Mouse (Mus musculus) monocyte, adult 5-6 weeks (primary cell): ENCODE measurements around the gene Fam192a. TPM values are rescaled to one million over a fixed set of nuclear protein-coding genes. Genes with fewer than 3 reads are reported as not detected.
A peak's percentile ranks its signal among the peaks of the same experiment; 100 is the strongest.

Experiments
- ATAC-seq: fragments of 153-309, 156-312 bp; replicated peaks from 2 replicates; pipeline ENCODE4 v1.8.0; 2017; ENCODE audit warnings: mild to moderate bottlenecking; ENCODE audit not compliant: low TSS enrichment, insufficient number of reproducible peaks, severe bottlenecking, poor library complexity, low FRiP score
- total RNA-seq: library from RNA; stranded (forward); fragments of 200-1000, 200-491, 200-594 nt; gene quantifications from 3 replicates; pipeline ENCODE4 v1.2.3, GENCODE M21; 2017

Gene Fam192a
- 77.7 to 137 TPM (median 127 TPM) in 3 replicates for total RNA-seq

DNA sequence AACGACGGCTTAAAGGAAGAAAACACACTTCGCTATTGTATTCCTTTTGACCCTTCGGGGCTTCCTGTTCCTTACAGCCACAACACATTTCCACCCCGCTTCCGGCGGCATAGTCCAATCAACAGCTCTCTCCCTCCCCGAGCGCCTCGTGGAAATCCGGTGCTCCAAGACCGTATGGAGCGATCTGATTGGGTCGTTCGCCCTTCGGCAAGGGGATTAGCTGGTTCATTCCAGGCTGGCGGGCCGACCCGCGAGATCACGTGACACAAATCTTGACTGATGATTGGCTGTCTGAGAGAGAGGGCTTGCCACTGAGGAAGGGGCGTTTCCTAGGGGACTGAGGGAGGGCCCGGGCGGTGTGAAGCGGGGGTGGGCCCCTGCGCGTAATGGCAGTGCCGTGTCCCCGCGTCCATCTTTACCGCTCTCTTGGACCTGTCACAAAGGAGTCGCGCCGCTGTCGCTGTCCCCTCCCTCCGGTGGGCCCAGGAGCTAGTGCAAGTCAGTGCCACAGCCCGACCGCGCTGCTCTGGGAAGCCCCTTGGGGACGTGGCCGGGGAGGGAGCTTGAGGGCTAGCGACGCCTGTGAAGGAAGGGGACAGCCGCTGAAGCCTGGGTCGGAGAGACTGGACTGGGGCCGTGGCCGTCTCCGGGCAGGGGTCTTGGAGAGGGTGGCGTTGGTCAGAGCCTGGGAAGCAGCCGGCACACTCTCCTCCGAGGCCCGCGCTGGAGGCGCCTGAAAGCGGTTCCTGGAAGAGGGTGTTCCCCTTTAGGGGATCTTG, at the start of gene Fam192a, which contains the start of gene Rspry1:
Gene Fam192a, minus strand, starts transcription at position 391 of the 779 bp plus-strand sequence.
Gene Rspry1, plus strand, starts transcription at position 331 of the 779 bp plus-strand sequence.
- ATAC-seq: peak; percentile 99

DNA sequence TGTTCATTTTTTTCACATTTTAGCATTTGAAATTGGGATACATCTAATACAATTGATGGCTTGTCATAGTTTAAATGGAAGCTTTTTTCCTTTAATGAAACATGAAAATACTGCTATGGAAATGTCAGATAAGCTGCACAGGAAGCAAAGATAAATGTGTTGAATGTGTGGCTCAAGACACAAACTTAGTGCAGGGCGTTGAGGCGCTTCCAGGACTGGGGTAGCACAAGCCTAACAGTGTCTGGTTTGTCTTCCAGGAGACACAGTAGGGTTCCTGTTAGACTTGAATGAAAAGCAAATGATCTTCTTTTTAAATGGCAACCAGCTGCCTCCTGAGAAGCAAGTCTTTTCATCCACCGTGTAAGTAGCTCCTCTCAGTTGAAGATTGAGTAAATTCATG, 47.7 kb upstream of the Fam192a start:
- ATAC-seq: no peak

DNA sequence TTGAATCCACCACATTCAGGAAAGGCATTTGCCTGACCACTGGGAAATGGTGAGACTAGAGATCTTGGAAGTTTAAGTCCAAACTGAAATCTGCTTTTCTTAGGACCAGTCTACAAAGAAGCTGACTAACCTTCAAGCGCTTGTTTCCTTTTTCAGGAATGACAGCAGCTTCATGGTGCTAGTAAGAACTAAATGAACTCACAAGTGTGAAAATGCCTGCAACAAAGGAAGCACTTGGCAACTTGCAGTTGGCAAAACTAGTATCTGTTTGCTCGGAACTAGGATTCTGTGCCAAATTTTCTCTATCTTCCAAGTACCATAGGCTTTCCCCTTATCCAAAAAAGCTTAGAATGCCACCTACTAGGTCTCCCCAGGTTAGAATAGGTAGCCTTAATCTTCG, 44.4 kb upstream of the Fam192a start:
- no peak for ATAC-seq

DNA sequence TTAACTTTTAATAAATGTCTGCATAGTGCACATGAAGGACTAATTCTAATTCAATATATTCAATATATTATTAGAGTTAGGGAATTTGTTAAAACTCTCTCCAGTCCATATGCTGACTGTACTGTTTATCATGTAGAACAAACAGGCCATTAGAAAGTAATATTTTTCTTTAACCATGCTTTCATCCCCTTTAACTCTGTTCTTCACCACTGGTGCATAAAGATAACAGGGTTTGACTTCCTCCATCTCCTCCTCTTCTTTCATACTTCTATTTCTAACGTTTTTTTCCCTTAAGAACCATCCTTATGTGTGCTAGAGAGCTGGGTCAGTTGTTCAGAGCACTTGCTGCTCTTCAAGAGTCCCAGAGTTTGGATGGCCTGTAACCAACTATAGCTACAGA, 43.4 kb upstream of the Fam192a start:
- no peak for ATAC-seq

DNA sequence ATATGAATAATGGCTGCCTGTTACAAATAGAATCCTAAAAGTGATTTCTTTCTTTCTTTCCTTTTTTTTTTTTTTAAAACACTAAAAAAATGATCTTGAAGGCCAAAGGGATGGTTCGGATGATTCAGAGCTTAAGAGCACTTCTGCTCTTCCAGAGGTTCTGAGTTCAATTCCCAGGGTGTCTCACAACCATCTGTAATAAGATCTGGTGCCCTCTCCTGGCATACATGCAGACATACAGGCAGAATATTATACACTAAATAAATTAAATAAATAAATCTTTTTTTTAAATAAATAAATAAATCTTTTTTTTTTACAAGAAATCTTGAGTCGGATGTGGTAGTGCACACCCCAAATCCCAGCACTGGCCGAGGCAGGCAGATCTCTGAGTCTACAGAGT, 40.1 kb upstream of the Fam192a start:
- ATAC-seq: no peak

DNA sequence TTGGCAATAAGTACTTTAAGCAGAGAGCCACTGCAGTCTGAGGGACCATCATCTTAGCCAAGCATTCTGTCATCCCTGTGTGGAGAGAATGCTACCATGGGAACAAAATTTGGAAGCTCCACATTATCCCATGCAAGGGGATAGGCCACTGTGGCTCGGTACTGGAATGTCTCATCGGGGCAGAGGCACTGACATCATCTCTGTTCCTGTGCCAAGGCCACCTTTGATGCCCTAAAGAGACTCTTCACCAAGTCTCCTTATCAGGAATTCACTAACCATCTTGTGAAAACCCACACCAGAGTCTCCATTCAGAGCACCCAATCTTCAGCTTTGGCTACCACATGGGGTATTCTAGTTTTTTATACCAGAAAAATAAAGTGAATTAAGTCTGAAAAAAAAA, 39.4 kb upstream of the Fam192a start:
- ATAC-seq: no peak

DNA sequence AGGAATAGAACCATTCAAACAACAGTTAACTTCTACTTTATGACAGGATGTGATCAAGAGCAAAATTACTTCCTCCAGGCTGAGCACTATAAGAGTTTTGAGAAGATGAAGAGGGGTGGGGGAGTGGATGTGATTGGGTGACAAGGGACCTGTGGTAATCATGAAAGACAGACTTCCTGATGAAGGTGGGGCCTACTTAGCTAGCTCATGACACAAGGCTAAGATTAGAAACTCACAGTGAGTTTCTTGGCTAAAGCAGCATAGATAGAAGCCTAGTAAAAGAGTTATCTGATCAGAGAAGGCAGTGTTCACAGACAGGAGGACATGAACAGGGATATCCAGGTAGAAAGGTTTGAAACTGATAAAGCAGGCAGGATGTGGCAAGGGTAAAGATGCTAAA, 32.4 kb upstream of the Fam192a start:
- peak; percentile 47 for ATAC-seq

DNA sequence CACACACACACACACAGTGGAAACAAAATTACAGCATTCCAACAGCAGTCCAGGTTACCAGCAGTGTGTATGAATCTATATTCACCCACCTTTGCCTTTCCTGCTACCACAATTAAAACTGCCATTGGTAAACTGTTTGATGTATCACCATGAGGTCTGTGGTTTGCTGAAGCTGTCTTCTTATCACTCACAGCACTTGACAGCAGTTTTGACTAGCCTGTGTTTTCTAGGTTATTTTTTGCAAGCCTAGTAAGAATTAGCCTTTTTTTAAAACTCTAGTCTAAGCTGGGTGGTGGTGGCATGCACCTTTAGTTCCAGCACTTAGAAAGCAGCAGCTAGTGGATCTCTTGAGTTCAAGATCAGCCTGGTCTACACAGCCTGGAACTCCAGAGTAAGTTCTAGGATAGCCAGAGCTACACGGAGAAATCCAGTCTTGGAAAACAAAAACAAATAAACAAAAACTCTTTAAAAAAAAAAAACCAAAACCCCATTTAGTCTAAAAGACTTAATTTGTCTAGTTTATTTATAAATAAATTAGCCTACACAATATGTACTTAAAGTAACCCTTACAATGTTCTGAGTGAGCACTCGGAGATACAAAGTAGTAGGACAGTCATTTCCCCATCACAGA, 31.9 kb upstream of the Fam192a start:
- no peak for ATAC-seq

DNA sequence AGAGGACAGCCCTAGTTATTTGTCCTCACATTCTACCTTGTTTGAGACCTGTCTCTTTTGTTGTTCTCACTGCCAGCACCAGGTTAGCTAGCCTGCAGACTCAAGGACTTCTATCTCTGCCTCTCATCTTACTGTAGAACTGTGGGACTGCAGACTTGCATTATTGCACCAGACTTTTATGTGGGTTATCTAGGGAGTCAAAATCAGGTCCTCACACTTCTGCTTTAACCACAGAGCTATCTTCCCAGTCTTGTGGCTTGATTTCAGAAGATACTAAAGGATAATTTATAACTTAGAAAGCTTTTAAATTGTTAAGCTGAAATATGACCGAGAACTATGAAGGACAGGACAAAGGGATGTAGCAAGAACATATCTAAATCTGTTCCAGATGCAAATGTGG, 23.1 kb upstream of the Fam192a start:
- no peak for ATAC-seq

DNA sequence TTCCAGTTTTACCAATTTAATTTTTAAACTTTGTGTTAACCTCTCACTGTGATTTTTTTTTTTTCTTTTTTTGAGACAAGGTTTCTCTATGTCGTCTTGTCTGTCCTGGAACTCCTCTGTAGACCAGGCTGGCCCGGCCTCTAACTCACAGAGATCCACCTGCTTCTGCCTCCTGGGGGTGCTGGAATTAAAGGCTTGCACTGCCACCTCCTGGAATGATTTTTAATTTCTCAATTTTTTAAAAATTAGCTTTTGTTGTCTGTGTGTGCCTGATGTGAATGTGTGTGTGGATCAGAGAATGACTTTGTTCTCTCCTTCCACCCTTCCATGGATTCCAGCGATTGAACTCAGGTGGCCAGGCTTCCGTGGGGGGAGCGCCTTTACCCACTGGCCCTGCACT, 5.3 kb upstream of the Fam192a start:
- ATAC-seq: no peak

DNA sequence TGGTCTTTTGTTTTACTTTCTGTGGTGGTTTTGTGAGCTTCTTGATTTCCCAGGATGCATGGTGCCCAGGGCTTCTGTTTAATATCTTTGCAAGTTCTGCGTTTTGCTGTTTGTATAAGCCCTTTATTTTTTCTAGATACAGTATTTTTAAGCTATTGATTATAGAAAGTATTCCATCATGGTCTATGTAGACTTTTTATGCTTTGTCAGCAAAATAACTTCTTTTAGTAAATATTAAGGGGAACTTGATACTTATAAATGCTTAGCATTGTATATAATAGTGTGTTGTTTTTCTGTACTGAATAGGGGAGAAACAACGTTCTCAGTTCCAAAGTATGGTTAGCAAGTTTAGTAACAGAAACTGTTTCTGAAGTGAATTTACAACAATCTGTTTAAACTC, 2.2 kb upstream of the Fam192a start:
- no peak for ATAC-seq

DNA sequence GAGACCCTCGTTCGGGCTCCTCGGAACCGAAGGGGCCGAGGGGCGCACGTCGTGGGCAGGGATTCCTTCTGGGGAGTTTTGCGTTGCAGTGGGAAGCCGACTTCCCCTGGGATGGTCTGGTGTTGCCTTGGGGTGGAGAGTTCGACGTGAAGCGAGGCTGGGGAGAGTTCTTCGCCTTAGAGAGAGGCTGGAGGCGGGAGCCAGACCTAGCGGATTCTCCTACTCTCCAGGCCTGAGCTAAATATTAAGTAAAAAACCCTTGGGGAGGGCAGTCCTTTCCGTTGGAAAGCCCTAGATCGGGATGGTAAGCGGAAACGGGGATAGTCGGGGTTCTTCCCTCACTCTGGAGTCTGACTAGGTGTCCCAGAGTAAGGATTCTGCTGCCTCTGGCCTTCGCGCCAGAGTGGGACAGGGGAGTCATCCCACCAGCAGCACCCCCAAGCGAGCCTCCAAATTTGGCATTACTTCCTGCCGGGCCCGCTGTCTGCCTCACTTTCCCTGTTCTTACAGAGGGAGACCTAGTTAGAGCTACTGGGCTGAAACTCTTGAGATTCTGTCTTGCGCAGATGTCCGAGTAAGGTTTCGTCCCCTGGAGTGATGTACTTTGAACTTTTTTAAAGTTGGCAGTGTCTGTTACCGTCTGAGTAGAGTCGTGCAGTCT, 804 bp upstream of the Fam192a start:
- ATAC-seq: no peak

DNA sequence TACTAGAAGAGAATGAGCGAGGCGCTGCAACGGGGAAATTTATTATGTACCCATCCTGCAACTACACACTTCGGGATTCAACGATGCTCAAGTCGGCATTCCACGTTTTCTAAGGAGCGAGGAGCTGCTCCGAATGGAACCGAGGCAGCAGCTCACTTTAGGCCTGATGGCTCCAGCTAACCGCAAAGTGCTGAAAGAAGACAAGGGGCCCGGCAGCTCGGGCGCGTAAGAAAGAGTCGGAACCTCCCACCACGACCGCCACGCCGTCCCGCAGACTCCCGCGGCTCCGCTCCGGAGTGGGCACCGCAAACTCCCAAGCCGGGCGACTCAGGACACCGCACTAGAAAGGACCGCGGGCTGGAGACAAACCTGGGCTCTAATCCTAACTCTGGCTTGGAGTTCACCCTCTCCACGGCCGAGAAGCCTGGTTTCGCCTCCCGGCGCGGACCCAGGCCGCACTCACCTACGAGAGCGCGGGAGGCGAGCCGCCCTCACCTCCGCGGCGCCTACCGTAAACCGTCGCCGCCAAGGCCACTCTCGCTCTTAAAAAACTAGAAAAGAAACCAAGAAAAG, 677 bp downstream of the Fam192a start:
- ATAC-seq: no peak

DNA sequence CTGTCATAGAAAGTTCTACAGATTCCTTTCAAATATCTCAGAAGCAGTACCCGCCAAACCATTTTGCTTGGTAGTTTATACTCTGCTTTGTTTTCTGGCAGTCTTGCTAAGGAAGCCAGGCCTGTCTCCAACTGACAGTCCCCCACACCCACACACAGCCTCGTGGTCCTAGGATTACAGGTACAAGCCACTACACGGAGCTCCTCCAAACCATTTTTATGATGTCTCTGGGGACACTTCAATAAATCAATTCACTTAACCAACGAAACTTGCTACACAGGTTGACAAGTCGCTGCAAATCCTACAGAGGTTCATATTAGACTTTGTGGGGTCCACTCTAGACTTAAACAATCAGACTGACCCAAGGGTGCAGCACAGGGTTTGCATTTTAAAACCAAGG, 1.3 kb downstream of the Fam192a start:
- ATAC-seq: no peak

DNA sequence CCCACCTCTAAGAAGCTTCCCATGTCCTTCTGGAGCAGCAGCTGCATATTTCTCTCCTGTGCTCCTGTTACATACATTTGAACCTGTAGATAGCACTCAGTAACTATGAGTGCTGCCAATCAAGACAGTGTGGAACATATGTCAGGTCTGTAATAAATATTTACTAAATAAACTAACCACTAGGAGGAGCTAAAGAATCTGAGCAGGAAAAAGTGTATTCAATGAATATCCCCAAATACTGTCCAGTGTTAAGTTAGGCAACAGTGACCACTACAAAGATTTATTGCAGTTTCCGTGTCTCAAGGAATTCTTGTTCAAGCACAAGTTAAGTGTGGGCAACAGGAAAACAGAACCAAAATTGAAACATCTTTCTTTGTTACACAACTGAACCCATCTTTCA, 7.6 kb downstream of the Fam192a start:
- ATAC-seq: no peak

DNA sequence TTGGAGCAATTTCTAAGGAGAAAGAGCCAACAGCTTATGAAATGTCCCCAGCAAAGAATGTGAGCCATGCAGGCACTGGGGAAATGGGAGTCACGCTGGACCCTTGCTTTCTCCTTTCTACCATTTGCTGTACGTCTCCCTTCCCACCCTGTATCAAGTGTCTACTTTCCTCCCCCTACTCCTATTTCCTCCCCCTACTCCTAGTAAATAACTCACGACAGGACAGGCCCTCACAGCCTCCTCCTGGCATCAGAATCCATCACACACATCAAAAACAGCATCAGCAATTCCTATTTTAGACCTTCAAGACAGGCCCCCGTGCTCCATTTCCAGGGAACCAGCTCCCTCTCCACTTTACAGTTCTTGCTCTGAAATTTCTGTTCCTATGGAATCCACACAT, 10.1 kb downstream of the Fam192a start:
- no peak for ATAC-seq

DNA sequence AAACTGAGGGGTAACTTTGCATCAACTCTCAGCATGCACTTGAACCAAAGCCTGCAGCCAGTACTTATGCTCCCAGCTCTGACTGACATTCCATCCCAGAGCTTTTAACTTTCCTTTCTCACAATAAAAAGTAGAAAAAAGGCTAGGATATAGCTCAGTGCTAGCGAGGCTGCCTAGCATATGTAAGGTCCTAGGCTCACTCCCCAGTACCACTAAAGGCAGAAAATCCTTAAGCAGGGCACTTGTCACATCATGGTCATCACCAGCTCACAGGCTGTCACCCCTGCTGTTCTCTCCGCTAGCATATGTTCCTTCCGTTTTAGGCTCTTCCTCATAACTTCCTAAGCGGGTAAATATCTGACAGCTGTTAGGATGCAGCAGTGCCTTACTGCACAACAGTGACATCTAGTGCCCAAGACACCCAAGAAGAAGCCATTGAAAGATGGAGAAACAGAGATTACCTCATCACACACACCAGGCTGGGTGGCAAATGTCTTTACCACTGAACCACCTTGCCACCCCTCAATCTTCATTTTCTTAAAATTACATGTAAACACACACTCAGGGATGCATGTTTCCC, 17.5 kb downstream of the Fam192a start:
- ATAC-seq: peak; percentile 64

DNA sequence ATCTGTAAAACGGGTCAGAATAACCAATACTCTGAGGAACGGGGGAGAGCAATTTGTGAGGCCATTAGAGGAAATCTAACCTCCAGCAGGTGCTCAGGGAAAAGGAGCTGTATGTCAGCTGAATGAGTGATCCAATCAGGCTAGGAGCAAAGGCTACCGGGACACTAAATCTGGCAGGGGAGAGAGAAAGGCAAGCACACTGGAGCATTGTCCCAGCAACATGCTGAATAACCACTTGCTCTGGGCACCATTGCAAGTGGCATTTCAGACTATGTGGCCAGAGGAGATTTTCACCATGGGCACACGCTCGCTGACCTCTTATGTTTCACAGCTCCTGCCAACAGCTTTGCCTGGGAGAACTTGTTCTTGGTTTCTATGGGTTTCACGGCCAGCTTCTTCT, 19.2 kb downstream of the Fam192a start:
- ATAC-seq: no peak

DNA sequence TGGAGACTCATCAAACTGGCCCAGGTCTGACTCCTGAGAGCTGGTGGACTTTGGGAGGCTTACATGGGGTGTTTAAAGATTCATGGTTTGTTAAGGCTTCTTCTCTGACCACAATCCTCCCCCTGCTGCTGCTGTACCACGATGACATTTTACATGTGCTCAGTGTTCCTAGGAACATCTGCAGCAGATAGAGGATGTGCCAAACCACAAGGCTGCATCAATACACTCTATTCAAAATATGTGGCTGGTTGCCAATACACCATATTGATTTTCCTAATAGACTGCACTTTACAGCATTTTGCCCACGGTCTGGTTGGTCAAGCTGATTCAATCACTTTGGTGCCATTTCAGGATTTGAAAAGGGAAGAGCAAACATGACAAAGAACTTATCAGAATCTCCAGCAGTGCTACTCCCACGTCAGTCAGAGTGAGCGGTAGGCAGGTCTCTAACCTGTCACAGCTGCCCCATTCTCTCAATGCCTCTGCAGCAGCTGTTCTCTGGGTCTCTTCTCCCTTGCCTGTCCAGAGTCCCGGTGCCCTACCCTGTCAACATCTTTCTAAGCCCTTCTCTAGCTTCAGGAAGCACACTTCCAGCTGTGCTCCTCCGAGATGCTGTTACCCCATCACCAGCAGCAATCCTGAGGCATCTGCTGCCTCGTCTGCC, 19.8 kb downstream of the Fam192a start:
- no peak for ATAC-seq
